Mouse (Mus musculus) erythroid progenitor cell, adult 5-6 weeks (primary cell): Measurements from ENCODE around the gene Abr. TPM values are rescaled to one million over a fixed set of nuclear protein-coding genes. Genes with fewer than 3 reads are reported as not detected.

Experiments used
- ATAC-seq: replicated peaks from 2 replicates; pipeline ENCODE4 v1.8.0; 2016; ENCODE audit warnings: moderate number of reproducible peaks, mild to moderate bottlenecking, moderate TSS enrichment, inconsistent platforms; ENCODE audit not compliant: poor library complexity, low FRiP score, severe bottlenecking
- total RNA-seq, 2 experiments: library from RNA; stranded (forward) in 1 of 2; stranded (reverse) in 1 of 2; fragments of 150-400 nt in 1 of 2; fragments of 186-747, 209-891 nt in 1 of 2; gene quantifications; 2 replicates each; pipeline versions ENCODE4 v1.2.3 to v1.2.4; 2015 to 2017; ENCODE audit warnings: low replicate concordance in 2 of 2

Gene Abr
- total RNA-seq, 2 experiments from 2014 or later: 7.0 to 10.9 TPM

DNA sequence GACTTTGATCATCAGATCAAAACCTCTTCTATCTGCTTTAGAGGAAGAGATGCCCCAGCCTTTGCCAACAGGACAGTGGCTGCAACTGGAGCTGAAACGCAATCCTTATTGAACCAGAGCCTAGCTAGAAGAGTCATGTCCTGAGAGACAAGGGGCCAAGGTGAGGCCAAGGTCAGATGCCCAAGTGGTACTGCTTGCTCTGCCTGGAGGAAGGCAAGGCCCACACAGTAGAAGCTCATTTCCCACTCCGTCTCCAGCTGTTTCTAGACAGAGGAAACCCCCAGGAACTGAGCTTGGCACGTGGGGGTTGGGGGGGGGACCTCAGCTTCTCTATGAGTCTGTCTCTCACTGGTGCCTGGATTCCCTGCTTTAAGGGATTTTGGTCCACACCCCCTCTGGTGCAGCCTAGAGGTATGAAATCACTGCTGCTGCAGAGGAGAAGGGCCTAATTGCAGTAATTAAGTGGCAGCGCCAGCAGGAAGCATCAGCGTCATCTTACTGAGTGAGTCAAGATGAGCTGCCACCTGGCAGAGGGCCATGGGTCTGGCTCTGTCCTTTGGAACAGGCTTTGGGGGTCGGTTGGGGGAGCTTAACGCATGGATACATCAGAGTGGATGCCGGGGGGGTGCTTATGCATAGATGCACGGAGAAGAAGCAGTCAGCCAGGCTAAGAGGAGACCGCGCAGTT, 152.7 kb downstream of the Abr start:
- no peak for ATAC-seq

- ATAC-seq: no peak
Measured at GRCm38 (mm10) chr11:76468347-76468746, 153.8 kb downstream of the Abr start.

DNA sequence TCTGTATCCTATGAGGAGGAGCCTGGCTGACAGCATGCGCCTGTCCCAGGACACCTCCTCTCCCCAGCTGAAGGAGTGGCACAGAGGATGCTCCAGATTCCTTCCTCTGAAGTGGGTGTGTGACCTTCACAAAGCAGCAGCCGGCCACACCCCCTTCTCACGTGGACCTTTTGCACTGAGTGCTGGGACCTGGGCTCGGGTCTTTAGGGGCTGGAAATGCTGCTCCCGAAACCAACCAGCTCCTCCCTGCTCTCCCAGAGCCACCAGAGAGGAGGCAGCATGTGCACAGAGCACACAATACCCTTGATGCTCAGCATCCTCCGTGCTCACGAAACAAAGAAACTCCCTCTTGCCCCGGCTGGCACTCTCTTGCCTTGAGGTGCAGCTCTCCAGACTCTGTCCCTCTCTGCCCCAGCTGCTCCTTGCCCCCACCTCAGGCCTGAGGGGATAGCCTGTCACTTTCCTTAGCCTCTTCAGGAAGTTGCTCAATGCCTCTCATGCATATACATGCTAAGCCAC, 154.6 kb downstream of the Abr start:
- no peak for ATAC-seq

GRCm38 (mm10) chr11:76467073-76467472, 155.0 kb downstream of the Abr start:
- ATAC-seq: no peak

DNA sequence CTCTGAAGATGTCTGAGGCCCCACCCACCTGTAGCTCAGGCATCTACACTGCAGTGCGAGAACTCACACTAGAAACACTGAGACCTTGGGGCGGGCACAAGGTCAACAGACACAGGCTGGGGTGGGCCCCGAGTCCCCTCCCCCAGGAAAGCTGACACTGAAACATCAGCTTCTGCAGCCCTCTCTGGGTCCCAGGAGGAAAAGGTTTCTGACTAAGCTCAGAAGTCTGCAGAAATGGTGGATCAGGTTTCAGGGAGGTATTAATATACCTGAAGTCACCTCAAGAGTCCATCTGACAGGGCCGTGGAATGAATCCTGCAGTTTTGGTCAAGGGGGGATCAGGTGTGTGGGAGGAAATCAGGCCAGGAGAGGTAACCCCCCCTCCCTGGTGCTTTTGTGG, 156.2 kb downstream of the Abr start:
- no peak for ATAC-seq

DNA sequence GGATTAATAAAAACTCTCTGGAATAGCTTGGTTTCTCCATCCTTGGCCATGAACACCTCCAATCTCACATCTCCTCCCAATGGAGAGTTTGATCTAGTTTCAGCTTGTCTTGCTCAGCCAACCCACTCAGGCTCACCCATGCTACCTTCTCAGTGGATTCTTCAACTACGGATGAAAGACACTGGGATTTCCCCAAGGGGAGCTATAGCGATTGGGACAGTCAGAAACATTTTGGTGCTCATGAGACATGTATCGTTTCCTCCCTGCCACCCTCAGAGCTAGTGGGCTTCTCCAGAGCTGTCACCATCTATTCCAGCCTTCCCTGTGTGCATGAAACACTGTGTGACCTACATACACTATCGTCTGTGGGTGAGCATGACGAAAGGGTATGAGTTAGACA, 160.4 kb downstream of the Abr start:
- ATAC-seq: no peak

DNA sequence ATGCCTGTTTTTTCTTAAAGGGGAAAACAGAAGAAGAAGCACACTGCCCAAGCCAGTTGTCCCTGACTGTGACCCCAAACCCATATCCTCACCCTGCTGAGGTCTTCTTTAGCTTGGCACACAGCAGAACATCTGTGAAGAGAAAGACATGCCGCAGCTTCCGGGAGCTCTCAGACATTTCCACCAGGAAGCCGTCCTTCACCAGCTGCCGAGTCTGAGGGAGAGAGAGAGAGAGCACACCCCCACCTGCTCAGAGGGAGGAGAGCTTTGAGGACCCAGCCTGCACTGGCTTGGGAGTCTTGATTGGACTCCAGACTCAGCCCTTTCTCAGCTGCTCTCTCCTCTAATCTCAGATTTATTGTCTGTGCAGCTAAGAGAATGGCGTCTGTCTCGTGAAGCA, 160.9 kb downstream of the Abr start:
- no peak for ATAC-seq

GRCm38 (mm10) chr11:76459489-76459888, 162.6 kb downstream of the Abr start:
- no peak for ATAC-seq

DNA sequence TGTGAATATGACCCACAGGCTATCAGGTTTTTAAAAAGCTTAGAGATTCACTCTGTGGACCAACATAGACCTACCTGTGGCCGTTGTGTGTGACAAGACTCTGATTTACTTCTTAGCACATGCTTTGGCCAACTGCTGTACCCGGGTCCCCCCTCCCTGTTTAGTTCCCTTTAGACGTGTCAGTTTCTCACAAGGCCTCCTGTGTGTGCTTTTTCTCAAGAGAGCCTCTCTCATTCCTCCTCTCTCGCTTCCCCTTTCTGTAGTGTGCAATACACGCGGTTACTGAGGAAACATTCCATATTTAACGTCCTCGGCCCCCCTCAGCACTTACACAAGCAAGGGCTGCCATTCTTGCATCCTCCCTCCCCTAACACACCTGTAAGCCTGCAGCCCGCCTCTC, 163.4 kb downstream of the Abr start:
- no peak for ATAC-seq

- no peak for ATAC-seq
Measured at GRCm38 (mm10) chr11:76456897-76457296, 165.2 kb downstream of the Abr start.

DNA sequence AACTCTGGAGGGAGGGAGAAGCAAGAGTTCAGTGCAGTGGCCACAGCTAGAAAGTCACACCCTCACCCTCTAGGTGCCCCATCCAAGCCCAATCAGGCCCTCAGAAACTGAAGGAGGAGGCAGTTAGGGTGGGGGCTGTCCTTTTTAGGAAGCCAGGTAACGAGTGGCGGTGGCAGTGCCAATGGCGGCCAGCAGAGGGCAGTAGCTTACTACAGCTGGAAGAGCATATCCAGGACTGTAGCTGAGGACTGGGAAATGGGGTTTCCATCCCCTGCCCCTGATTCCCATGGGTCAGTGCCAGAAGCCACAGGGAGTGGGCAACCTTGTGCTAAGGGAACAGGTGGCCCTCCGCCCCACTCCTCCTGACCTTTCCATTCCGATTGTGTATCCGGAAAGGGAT, 165.9 kb downstream of the Abr start:
- peak; percentile 64 for ATAC-seq

DNA sequence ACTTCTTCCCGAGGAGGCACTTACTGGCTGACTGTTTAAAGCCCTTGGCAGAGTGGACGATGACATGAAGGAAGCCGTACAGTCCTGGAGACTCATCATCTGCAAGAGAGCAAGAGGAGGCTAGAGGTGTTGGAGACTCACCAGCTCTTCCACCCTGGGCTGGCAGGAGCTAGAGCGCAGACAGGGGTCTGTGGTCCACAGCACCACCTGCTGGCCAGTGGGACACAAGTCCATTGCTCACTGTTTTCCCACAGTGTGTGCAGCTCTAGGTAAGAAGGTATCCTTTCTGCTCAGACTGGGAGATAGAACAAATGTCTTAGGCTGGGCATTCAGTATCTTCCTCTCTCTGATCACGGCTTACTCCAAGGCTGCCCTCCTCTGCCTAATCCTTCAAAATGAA, 167.6 kb downstream of the Abr start:
- no peak for ATAC-seq

DNA sequence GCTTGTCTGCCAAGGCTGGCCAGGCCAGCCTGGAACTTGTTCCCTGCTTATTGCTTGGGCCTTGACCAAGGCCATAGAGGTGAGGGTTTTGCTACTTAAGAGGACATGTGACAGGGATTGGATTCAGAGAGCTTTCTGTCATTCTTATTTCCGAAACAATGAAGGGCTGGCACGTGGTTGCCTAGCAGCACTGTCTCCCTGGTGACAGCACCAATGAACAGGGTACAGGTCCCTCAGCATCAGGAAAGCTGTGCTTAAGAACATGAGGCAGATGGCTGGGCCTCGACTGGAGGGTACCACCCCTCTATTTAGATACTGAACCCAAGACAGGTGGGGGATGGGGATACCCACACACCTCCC, 171.9 kb downstream of the Abr start:
- ATAC-seq: no peak

DNA sequence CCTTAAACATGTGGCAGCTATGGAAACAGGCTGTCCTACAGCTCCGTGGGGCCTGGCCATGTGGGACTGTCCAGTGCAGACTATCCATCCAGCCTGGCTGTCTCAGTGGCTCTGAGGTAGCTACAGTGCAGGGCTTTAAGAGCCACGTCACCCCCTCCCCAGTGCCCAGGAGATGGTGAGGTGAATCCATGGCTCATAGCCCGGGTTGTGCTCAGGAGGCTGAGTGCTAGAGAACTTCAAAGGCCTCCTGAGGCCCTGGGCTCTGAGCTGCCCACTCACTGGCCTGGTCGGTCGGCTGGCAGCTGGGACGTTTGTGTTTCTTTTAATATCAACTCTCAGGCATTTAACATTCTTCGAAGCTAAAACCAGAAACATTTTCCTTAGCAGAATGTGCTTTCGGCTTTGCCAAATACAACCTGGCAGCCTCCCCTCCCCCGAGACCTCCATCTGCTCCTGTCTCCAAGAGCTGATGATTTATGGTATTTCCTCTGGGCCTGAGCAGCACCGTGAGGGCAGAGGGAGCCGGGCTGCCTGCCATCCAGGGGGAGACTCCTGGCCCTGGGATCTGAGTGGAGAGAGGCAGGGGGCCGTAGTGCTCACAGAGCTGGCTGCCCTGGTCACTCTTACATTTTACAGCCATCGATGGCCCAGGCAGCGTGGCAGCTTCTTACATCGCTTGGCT, 172.5 kb downstream of the Abr start:
- no peak for ATAC-seq

- no peak for ATAC-seq
Measured at GRCm38 (mm10) chr11:76446251-76446650, 175.9 kb downstream of the Abr start.

DNA sequence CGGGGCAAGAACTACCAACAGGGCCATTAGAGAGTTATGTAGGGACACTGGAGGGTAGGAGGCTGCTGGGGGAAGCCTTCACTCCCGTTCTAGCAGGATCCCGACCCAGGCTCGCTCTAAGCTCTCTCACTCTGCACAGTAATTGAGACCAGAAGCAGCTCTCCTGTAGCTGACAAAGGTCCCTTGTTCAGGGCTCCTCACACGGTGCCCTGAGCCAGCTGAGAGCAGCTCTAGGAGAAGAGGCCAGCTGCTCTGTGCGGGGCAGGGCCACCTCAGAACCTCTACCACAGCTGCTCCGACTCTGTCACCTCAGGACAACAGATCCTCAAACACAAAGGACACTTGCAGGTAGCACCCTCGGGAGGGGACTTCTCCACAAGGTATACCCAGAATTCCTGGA, 176.7 kb downstream of the Abr start:
- ATAC-seq: no peak

DNA sequence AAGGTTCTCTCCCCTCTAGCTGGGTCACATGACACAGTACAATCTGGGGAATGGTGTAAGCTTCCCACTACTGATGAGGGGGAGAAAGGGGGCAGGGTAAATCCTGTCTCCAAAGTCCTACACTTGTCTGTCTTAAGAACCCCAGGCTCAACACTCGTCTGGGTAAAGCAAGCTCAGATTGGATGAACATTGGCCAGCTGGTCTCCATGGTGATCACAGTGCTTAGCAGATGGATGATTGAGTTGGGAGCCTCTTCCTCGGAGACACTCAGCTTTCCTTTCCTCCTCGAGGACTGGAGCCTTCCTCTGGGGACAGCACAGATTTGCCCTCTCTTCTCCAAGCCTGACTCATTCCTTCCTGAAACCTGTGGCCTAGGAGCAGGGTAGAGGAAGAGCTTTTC, 182.4 kb downstream of the Abr start:
- no peak for ATAC-seq

GRCm38 (mm10) chr11:76436864-76437437, 185.2 kb downstream of the Abr start:
- no peak for ATAC-seq

DNA sequence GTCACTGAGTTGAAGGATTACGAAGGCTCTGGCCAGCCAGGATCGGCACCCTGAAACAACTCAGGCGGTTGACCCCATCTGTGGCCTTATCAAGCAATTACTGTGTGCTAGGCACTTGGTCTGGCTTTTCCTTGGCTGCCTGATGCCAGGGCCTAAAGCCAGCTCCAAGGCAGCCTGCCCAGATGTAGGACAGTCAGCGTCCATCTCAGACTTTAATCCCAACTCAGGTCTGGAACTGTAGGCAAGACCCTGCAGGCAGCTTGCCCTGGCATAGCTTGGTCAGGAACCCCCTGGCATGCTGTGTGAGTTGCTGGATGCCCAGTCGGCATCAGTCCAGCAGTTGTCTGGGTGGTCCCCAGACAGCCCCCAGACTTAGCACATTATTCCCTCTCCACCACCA, 186.1 kb downstream of the Abr start:
- 0 out of 2 replicates have a peak, but pooled peaks have one; percentile 18 for ATAC-seq

GRCm38 (mm10) chr11:76429966-76430631, 192.0 kb downstream of the Abr start:
- ATAC-seq: no peak

DNA sequence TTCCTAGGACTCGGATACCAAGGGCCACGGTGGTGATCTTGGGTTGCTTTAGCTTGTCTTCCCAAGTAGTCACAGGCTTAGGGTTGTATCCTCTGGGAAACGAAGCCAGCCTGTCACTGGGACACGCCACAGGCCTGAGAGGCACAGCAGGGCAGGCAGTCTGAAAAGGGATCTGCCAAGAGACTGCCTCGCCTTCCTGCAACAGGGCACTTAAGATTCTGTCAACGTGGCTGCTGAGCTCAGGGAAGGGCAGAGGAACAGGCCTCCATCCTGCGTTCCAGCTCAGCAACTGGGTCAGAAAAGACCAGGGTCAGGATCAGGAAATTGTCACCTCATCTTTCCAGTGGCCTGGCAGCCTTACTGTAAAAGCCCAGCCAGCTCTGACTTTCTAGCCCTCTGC, 192.6 kb downstream of the Abr start:
- no peak for ATAC-seq
